Mouse (Mus musculus): ENCODE measurements around the gene Cadm3.

- TF ChIP-seq CTCF (IDR thresholded peaks at IDR 0.05) (no peak), EP300 (IDR thresholded peaks at IDR 0.05) (no peak)
These were observed 35.1 kb downstream of the Cadm3 start for GRCm38 (mm10) chr1:173332418-173332817.

Data from lung, postnatal 0 days (tissue).